Mouse (Mus musculus) CH12.LX (cell line): Measurements from ENCODE around the gene Creg2. TPM values are rescaled to one million over a fixed set of nuclear protein-coding genes. Genes with fewer than 3 reads are reported as not detected.
"Not testable (repeated sequence)": the region's sequence is repeated elsewhere in the genome, so short reads cannot be mapped to it uniquely, and the experiment has no call there.

Experiments used
- DNase-seq: peaks from one replicate; pipeline ENCODE4 v3.0.0-alpha.2; 2013; ENCODE audit errors: extremely low read depth
- H3K27ac ChIP-seq: 2 replicates; pipeline ENCODE4 v1.5.1; 2012; ENCODE audit warnings: low read depth, mild to moderate bottlenecking, control low read depth, moderate library complexity; ENCODE audit not compliant: insufficient read depth
- H3K27me3 ChIP-seq: replicated peaks from 2 replicates; pipeline ENCODE3; 2012; ENCODE audit warnings: inconsistent platforms
- H3K36me3 ChIP-seq, 2 experiments: replicated peaks in 1 of 2; 2 replicates each; pipeline versions ENCODE3 to v1.6.1; 2012; ENCODE audit warnings: inconsistent platforms in 1 of 2, low read length in 1 of 2, mild to moderate bottlenecking in 1 of 2, mixed read lengths in 1 of 2, moderate library complexity in 1 of 2; ENCODE audit not compliant: control insufficient read depth in 1 of 2, insufficient read depth in 1 of 2
- H3K4me1 ChIP-seq, 2 experiments: 2 replicates each; pipeline ENCODE4 v1.6.1; 2012; ENCODE audit warnings: inconsistent platforms in 1 of 2, moderate library complexity in 1 of 2; ENCODE audit not compliant: insufficient read depth in 2 of 2, control insufficient read depth in 1 of 2
- H3K4me2 ChIP-seq: 2 replicates; pipeline ENCODE4 v1.6.1; 2012; ENCODE audit warnings: low read depth, mild to moderate bottlenecking, control low read depth; ENCODE audit not compliant: poor library complexity, insufficient read depth, severe bottlenecking
- H3K4me3 ChIP-seq, 3 experiments: fragments of 150-350 bp in 1 of 3; sonication (generic) in 1 of 3; replicated peaks in 1 of 3; 2 replicates each; pipeline versions ENCODE3 to v1.5.1; 2011 to 2012; ENCODE audit warnings: low read depth in 2 of 3, low read length in 2 of 3, mild to moderate bottlenecking in 2 of 3, moderate library complexity in 2 of 3, control low read depth in 1 of 3, improper control_type of control experiment in 1 of 3, inconsistent platforms in 1 of 3, mixed read lengths in 1 of 3; ENCODE audit not compliant: poor library complexity in 1 of 3
- H3K79me2 ChIP-seq: replicated peaks from 2 replicates; pipeline ENCODE4 v1.6.1; 2012; ENCODE audit warnings: mild to moderate bottlenecking, moderate library complexity; ENCODE audit not compliant: control insufficient read depth, poor library complexity, insufficient read depth, severe bottlenecking; ENCODE audit errors: extremely low read depth
- H3K9ac ChIP-seq: 2 replicates; pipeline ENCODE4 v1.6.1; 2012; ENCODE audit warnings: low read depth, mild to moderate bottlenecking, control low read depth, moderate library complexity; ENCODE audit not compliant: insufficient read depth
- H3K9me3 ChIP-seq: replicated peaks from 2 replicates; pipeline ENCODE3; 2012; ENCODE audit warnings: low read length, inconsistent platforms, mixed read lengths
- CHD1 ChIP-seq: IDR thresholded peaks from 2 replicates; pipeline ENCODE4 v1.6.1; 2012; ENCODE audit warnings: low read depth, low read length, improper control_type of control experiment, inconsistent platforms
- E2F4 ChIP-seq: IDR thresholded peaks from 2 replicates; pipeline ENCODE4 v1.6.1; 2011; ENCODE audit warnings: low read depth, low read length, improper control_type of control experiment; ENCODE audit not compliant: insufficient replicate concordance
- ELF1 ChIP-seq: IDR thresholded peaks from 2 replicates; pipeline ENCODE4 v1.6.1; 2014; ENCODE audit warnings: low read depth, mild to moderate bottlenecking, inconsistent platforms, low read length, improper control_type of control experiment
- EP300 ChIP-seq: IDR thresholded peaks from 2 replicates; pipeline ENCODE4 v1.6.1; 2011; ENCODE audit warnings: low read length, improper control_type of control experiment
- GABPA ChIP-seq: IDR thresholded peaks from 2 replicates; pipeline ENCODE4 v1.6.1; 2012; ENCODE audit warnings: low read depth, low read length, improper control_type of control experiment, inconsistent platforms; ENCODE audit not compliant: insufficient replicate concordance
- HCFC1 ChIP-seq: IDR thresholded peaks from 2 replicates; pipeline ENCODE4 v1.6.1; 2012; ENCODE audit warnings: low read depth, mild to moderate bottlenecking, inconsistent platforms, low read length, improper control_type of control experiment
- IRF4 ChIP-seq: IDR thresholded peaks from 2 replicates; pipeline ENCODE4 v1.6.1; 2014; ENCODE audit warnings: low read depth, mild to moderate bottlenecking, inconsistent platforms, low read length, improper control_type of control experiment
- JUND ChIP-seq: conservative IDR thresholded peaks from 2 replicates; pipeline ENCODE4 v1.6.1; 2011; ENCODE audit warnings: low read depth, low read length, improper control_type of control experiment
- MAFK ChIP-seq: IDR thresholded peaks from 2 replicates; pipeline ENCODE4 v1.6.1; 2011; ENCODE audit warnings: low read length, improper control_type of control experiment; ENCODE audit not compliant: insufficient replicate concordance
- MAZ ChIP-seq: IDR thresholded peaks from 2 replicates; pipeline ENCODE4 v1.6.1; 2012; ENCODE audit warnings: low read depth, mild to moderate bottlenecking, inconsistent platforms, low read length, improper control_type of control experiment, moderate library complexity
- MXI1 ChIP-seq: IDR thresholded peaks from 2 replicates; pipeline ENCODE4 v1.6.1; 2011; ENCODE audit warnings: mild to moderate bottlenecking, low read depth, low read length, improper control_type of control experiment
- NELFE ChIP-seq: IDR thresholded peaks from 2 replicates; pipeline ENCODE4 v1.6.1; 2011; ENCODE audit warnings: low read depth, low read length, improper control_type of control experiment
- PAX5 ChIP-seq: IDR thresholded peaks from 2 replicates; pipeline ENCODE4 v1.6.1; 2012; ENCODE audit warnings: low read length, inconsistent platforms, mixed read lengths
- POLR2AphosphoS2 ChIP-seq: IDR thresholded peaks from 2 replicates; pipeline ENCODE4 v1.6.1; 2011; ENCODE audit warnings: low read depth, low read length, improper control_type of control experiment
- RAD21 ChIP-seq: IDR thresholded peaks from 2 replicates; pipeline ENCODE4 v1.6.1; 2011; ENCODE audit warnings: low read depth, mild to moderate bottlenecking, low read length, improper control_type of control experiment, moderate library complexity
- RCOR1 ChIP-seq: conservative IDR thresholded peaks from 2 replicates; pipeline ENCODE4 v1.6.1; 2012; ENCODE audit warnings: low read depth, mild to moderate bottlenecking, inconsistent platforms, low read length, improper control_type of control experiment
- SIN3A ChIP-seq: IDR thresholded peaks from 2 replicates; pipeline ENCODE4 v1.6.1; 2012; ENCODE audit warnings: low read length, improper control_type of control experiment, inconsistent platforms
- TBP ChIP-seq: conservative IDR thresholded peaks from 2 replicates; pipeline ENCODE4 v1.6.1; 2011; ENCODE audit warnings: low read depth, low read length, improper control_type of control experiment
- UBTF ChIP-seq: IDR thresholded peaks from 2 replicates; pipeline ENCODE4 v1.6.1; 2012; ENCODE audit warnings: low read depth, mild to moderate bottlenecking, inconsistent platforms, low read length, improper control_type of control experiment, moderate library complexity
- ZC3H11A ChIP-seq: IDR thresholded peaks from 2 replicates; pipeline ENCODE4 v1.6.1; 2012; ENCODE audit warnings: low read depth, mild to moderate bottlenecking, inconsistent platforms, low read length, improper control_type of control experiment
- ZNF384 ChIP-seq: IDR thresholded peaks from 2 replicates; pipeline ENCODE4 v1.6.1; 2012; ENCODE audit warnings: low read depth, low read length, improper control_type of control experiment, inconsistent platforms
- dilution Hi-C: fragments of 300-500 bp; cut with MboI; formaldehyde crosslinking; loops from 2 replicates; pipeline ENCODE4 v1.14.3; 2020; ENCODE audit warnings: low sequenced_read_pairs; ENCODE audit not compliant: extremely low pct_unique_long_range_greater_than_20kb, extremely low pct_ligation_motif_present
- in situ Hi-C: fragments of 300-500 bp; cut with MboI; formaldehyde crosslinking; loops from 3 replicates; pipeline ENCODE4 v1.14.3; 2019; ENCODE audit warnings: low sequenced_read_pairs, low pct_ligation_motif_present, low pct_unique_long_range_greater_than_20kb, mixed read lengths
- polyA plus RNA-seq: library from polyadenylated mRNA; unstranded; fragments of >175 nt; gene quantifications from 2 replicates; pipeline ENCODE4 v1.2.1, GENCODE M21; 2012; ENCODE audit warnings: low read depth; ENCODE audit not compliant: insufficient read length
- total RNA-seq, 2 experiments: library from RNA; depleted of rRNA; stranded (reverse); fragments of 300-350 nt in 1 of 2; fragments of >200 nt in 1 of 2; gene quantifications; 2 replicates each; pipeline ENCODE4 v1.2.3; 2012 to 2014

The Creg2 gene
- total and polyA plus RNA-seq, 3 experiments: not detected

- TF ChIP-seq MXI1: no peak
- no peak for TF ChIP-seq ZC3H11A
- TF ChIP-seq UBTF: no peak
- no peak for TF ChIP-seq NELFE
- no peak overlapping the region for H3K4me2 ChIP-seq
- dilution Hi-C loops: no loop called here
These were observed 42.7 kb downstream of the Creg2 start for GRCm38 (mm10) chr1:39608534-39608933.

GRCm38 (mm10) chr1:39602477-39602876 is 48.8 kb downstream of the Creg2 start:
- Histone ChIP-seq H3K27me3 (no peaks in the 10 kb centered on the region), H3K27ac (no peak overlapping the region), H3K9ac (no peak overlapping the region), H3K36me3 (no peaks in the 10 kb centered on the region), H3K9me3 (no peaks in the 10 kb centered on the region), H3K79me2 (no peaks in the 10 kb centered on the region), H3K4me3 (no peak overlapping the region), H3K4me1 (no peaks in the 10 kb centered on the region; a peak in 1 of 4 replicates), H3K4me2 (no peak overlapping the region)
- dilution Hi-C loops: no loop called here
- no peak for TF ChIP-seq ELF1
- no peak for TF ChIP-seq GABPA
- DNase-seq: no peak
- in situ Hi-C loops: no loop called here

More at GRCm38 (mm10) chr1:39608534-39608933, 42.7 kb downstream of the Creg2 start:
- no peaks in the 10 kb centered on the region for H3K79me2 ChIP-seq
- no peak for DNase-seq
- no peak overlapping the region for H3K27ac ChIP-seq
- in situ Hi-C loops: no loop called here
- H3K4me1 ChIP-seq: no peaks in the 10 kb centered on the region
- H3K4me3 ChIP-seq: no peak overlapping the region
- no peaks in the 10 kb centered on the region for H3K36me3 ChIP-seq
- H3K9ac ChIP-seq: no peak overlapping the region
- H3K27me3 ChIP-seq: no peaks in the 10 kb centered on the region
- no peaks in the 10 kb centered on the region for H3K9me3 ChIP-seq

GRCm38 (mm10) chr1:39598726-39599125 is 52.5 kb downstream of the Creg2 start:
- no peaks in the 10 kb centered on the region for H3K36me3 ChIP-seq
- H3K9ac ChIP-seq: no peak overlapping the region
- H3K27ac ChIP-seq: no peak overlapping the region
- TF ChIP-seq JUND (no peak), MAFK (no peak), RAD21 (no peak), POLR2AphosphoS2 (no peak), ZNF384 (no peak), SIN3A (no peak), MXI1 (no peak), CHD1 (no peak), IRF4 (no peak), ELF1 (no peak), HCFC1 (no peak), EP300 (no peak), RCOR1 (no peak), NELFE (no peak), TBP (no peak), MAZ (no peak), E2F4 (no peak), PAX5 (no peak), GABPA (no peak)
- dilution Hi-C loops: no loop called here
- no peak overlapping the region for H3K4me3 ChIP-seq
- H3K9me3 ChIP-seq: no peaks in the 10 kb centered on the region
- H3K27me3 ChIP-seq: no peaks in the 10 kb centered on the region
- H3K79me2 ChIP-seq: no peaks in the 10 kb centered on the region
- DNase-seq: no peak
- no peak overlapping the region for H3K4me2 ChIP-seq
- H3K4me1 ChIP-seq: no peaks in the 10 kb centered on the region; a peak in 1 of 4 replicates
- in situ Hi-C loops: no loop called here

- H3K9me3 ChIP-seq, H3K4me3 ChIP-seq, H3K36me3 ChIP-seq, H3K4me1 ChIP-seq, in situ Hi-C loops, H3K27ac ChIP-seq, H3K4me2 ChIP-seq, dilution Hi-C loops, DNase-seq, H3K27me3 ChIP-seq, H3K79me2 ChIP-seq, H3K9ac ChIP-seq: not testable (repeated sequence)
These were observed 54.1 kb downstream of the Creg2 start for GRCm38 (mm10) chr1:39597135-39597534.
